Mouse (Mus musculus): ENCODE data around the gene Slc16a14.

GRCm38 (mm10) chr1:84868841-84869240, 66.1 kb downstream of the Slc16a14 start:
- TF ChIP-seq CTCF (IDR thresholded peaks at IDR 0.05; ENCODE audit: low read depth) = no peak
- TF ChIP-seq EP300 (IDR thresholded peaks at IDR 0.05; ENCODE audit: low read depth) = no peak
